In genomic region chr11:120722067-120722630, GRCm38 (mm10) we compare ENCODE assay signal across 9 mouse cellular contexts. TPM values are rescaled to one million over a fixed set of nuclear protein-coding genes. Genes with fewer than 3 reads are reported as not detected.
DNase-seq lines count a peak whose midpoint lies in the region; ATAC-seq and TF ChIP-seq lines count a peak whose summit lies in the region.
"Had no signal": no experiment of that assay in that cellular context is flagged by ENCODE, and none has a peak within 500 bp of the region (broad histone marks: within the 10 kb centered on the region; RNA-seq: fewer than 3 reads in every experiment).

No protein-coding gene starts in this region.

- peak overlapping the region; percentile 52 to 61; a peak in 3 of 4 replicates for H3K4me3 ChIP-seq in heart, embryonic 14.5 days (ENCODE audit: control insufficient read depth in 1 of 2, insufficient read depth in 1 of 2, low read depth in 1 of 2, low read length in 2 of 2)
- H3K4me3 ChIP-seq in G1E (ENCODE audit: low read depth, low read length): peak overlapping the region; percentile 65; the same call in 1 of the 2 replicates
- peak overlapping the region; percentile 63 for H3K4me3 ChIP-seq in heart, embryonic 16.5 days (ENCODE audit: low read length)
- peak overlapping the region; percentile 51 for H3K4me3 ChIP-seq in liver, embryonic 16.5 days (ENCODE audit: low read depth, low read length)

- H3K36me3 ChIP-seq in heart, embryonic 14.5 days (ENCODE audit: control insufficient read depth, insufficient read depth, low read length): peaks cover 26% of the 10 kb centered on the region
- peaks cover 67% of the 10 kb centered on the region for H3K36me3 ChIP-seq in G1E (replicated peaks)
- H3K36me3 ChIP-seq in heart, embryonic 16.5 days (ENCODE audit: control insufficient read depth, insufficient read depth): peaks cover 9% of the 10 kb centered on the region; the same call in 1 of the 2 replicates
- no peaks in the 10 kb centered on the region for H3K36me3 ChIP-seq in liver, embryonic 16.5 days (ENCODE audit: control insufficient read depth, insufficient read depth)

- no peaks in the 10 kb centered on the region for H3K9me3 ChIP-seq in heart, embryonic 14.5 days (ENCODE audit: control insufficient read depth, low read length)
- no peaks in the 10 kb centered on the region for H3K9me3 ChIP-seq in G1E (replicated peaks)
- no peaks in the 10 kb centered on the region for H3K9me3 ChIP-seq in heart, embryonic 16.5 days (replicated peaks; ENCODE audit: control insufficient read depth, low read length)
- H3K9me3 ChIP-seq in liver, embryonic 16.5 days (replicated peaks; ENCODE audit: control insufficient read depth, low read length): no peaks in the 10 kb centered on the region

- WGBS in heart, embryonic 14.5 days: 19% methylated on average over 21 of the region's 21 CpGs
- WGBS in heart, embryonic 16.5 days: 21% methylated on average over 21 of the region's 21 CpGs
- WGBS in liver, embryonic 16.5 days (ENCODE audit: insufficient replicate concordance): 20% methylated on average over 21 of the region's 21 CpGs

- H3K27ac ChIP-seq in heart, embryonic 14.5 days (replicated peaks in 1 of 2; ENCODE audit: control insufficient read depth in 1 of 2, insufficient read depth in 1 of 2, low read depth in 2 of 2, low read length in 2 of 2): no peak overlapping the region
- H3K27ac ChIP-seq in heart, embryonic 16.5 days (ENCODE audit: low read length): no peak overlapping the region
- no peak overlapping the region for H3K27ac ChIP-seq in liver, embryonic 16.5 days (ENCODE audit: low read length)

- intact Hi-C loops in heart, postnatal 14 days (cut with DNase I): loop anchor here (5.0 kb wide), 1 partner anchor 180 kb away; no protein-coding TSS in a partner anchor

- H3K9ac ChIP-seq in heart, embryonic 14.5 days (ENCODE audit: low read length): peak overlapping the region; percentile 80
- peak overlapping the region; percentile 53 for H3K9ac ChIP-seq in heart, embryonic 16.5 days (ENCODE audit: low read length)
- H3K9ac ChIP-seq in liver, embryonic 16.5 days (ENCODE audit: low read depth, low read length): no peak overlapping the region

- peaks cover 38% of the 10 kb centered on the region for H3K27me3 ChIP-seq in heart, embryonic 14.5 days (ENCODE audit: control insufficient read depth, insufficient read depth, low read length)
- H3K27me3 ChIP-seq in G1E (ENCODE audit: insufficient read depth, low read length): peaks cover 27% of the 10 kb centered on the region
- peaks cover 30% of the 10 kb centered on the region for H3K27me3 ChIP-seq in heart, embryonic 16.5 days (ENCODE audit: control insufficient read depth, insufficient read depth, low read length)
- peaks cover 24% of the 10 kb centered on the region for H3K27me3 ChIP-seq in liver, embryonic 16.5 days (ENCODE audit: control insufficient read depth, insufficient read depth, low read depth, low read length)

- peak overlapping the region; percentile 97 for H3K4me2 ChIP-seq in heart, embryonic 14.5 days (ENCODE audit: low read length)
- peak overlapping the region; percentile 97 for H3K4me2 ChIP-seq in heart, embryonic 16.5 days (ENCODE audit: low read depth, low read length)
- peak overlapping the region; percentile 81 for H3K4me2 ChIP-seq in liver, embryonic 16.5 days (ENCODE audit: low read depth, low read length)

- peaks cover 7 to 17% of the 10 kb centered on the region in 2 experiments; a peak in 3 of 4 replicates for H3K4me1 ChIP-seq in heart, embryonic 14.5 days (ENCODE audit: control insufficient read depth in 2 of 2, insufficient read depth in 2 of 2, low read length in 2 of 2)
- H3K4me1 ChIP-seq in G1E (ENCODE audit: insufficient read depth, low read depth, low read length): peaks cover 35% of the 10 kb centered on the region
- H3K4me1 ChIP-seq in heart, embryonic 16.5 days (ENCODE audit: control insufficient read depth, insufficient read depth, low read length): peaks cover 18% of the 10 kb centered on the region
- peaks cover 17% of the 10 kb centered on the region for H3K4me1 ChIP-seq in liver, embryonic 16.5 days (ENCODE audit: control insufficient read depth, low read depth, low read length)

- no peak for TF ChIP-seq CTCF in G1E (IDR thresholded peaks at IDR 0.05; ENCODE audit: low read depth, low read length)

- DNase-seq in heart, postnatal 14 days: no peak
- DNase-seq in G1E (ENCODE audit: low spot score): no peak
- no peak for DNase-seq in testis, postnatal 10 days (ENCODE audit: low spot score)
- no peak for DNase-seq in spleen, postnatal 36 days (ENCODE audit: low spot score in 2 of 2)
- DNase-seq: thymus, postnatal 4 days had no signal

- no peak for ATAC-seq in heart, embryonic 14.5 days (ENCODE audit: insufficient number of reproducible peaks, insufficient read depth, low FRiP score, low read depth)
- ATAC-seq in G1E (ENCODE audit: extremely low read depth, insufficient number of reproducible peaks, low FRiP score, poor library complexity, severe bottlenecking): no peak
- ATAC-seq in heart, embryonic 16.5 days (replicated peaks; ENCODE audit: extremely low read depth, insufficient read depth, low FRiP score): no peak
- no peak for ATAC-seq in liver, embryonic 16.5 days (ENCODE audit: low read depth)
- ATAC-seq in megakaryocyte-erythroid progenitor cell, adult 5-6 weeks (replicated peaks; ENCODE audit: low FRiP score, low TSS enrichment, poor library complexity, severe bottlenecking): no peak

RNA-seq across cellular contexts. Expression of gene Rac3, which starts 0.9 kb away (rescaled TPM):
- polyA plus RNA-seq in heart, embryonic 14.5 days (2014; fragmentation: Nextera tagmentation; extraction: Ambion mirVana): 0.69 and 1.9 TPM in 2 replicates
- total RNA-seq in heart, postnatal 14 days (2021): 1 to 10 TPM; 1.3 to 1.6 TPM
- total RNA-seq in G1E (2014; fragmentation: Nextera tagmentation) (2.1 TPM in 1 of 2 replicates, not detected in the other), G1E (2017) (0.66 and 0.81 TPM in 2 replicates)
- polyA plus RNA-seq in G1E (2012): 1.3 and 2.6 TPM in 2 replicates
- 8.7 and 10.6 TPM in 2 replicates for polyA plus RNA-seq in heart, embryonic 16.5 days (2015; fragmentation: Nextera tagmentation; extraction: Ambion mirVana)
- polyA plus RNA-seq in liver, embryonic 16.5 days (2015; fragmentation: Nextera tagmentation; extraction: Ambion mirVana): 0.77 and 0.80 TPM in 2 replicates
- 1.6 and 2.9 TPM in 2 replicates for total RNA-seq in megakaryocyte-erythroid progenitor cell, adult 5-6 weeks (2014; fragmentation: Nextera tagmentation)
- not detected in 2 replicates for total RNA-seq in megakaryocyte-erythroid progenitor cell, adult 5-6 weeks (2017)

RNA-seq across cellular contexts. Expression of gene Dcxr, which starts 4.9 kb away (rescaled TPM):
- polyA plus RNA-seq in heart, embryonic 14.5 days (2014; fragmentation: Nextera tagmentation; extraction: Ambion mirVana): 7.7 and 11.9 TPM in 2 replicates
- 1 to 10 TPM; 3.1 to 5.8 TPM for total RNA-seq in heart, postnatal 14 days (2021)
- total RNA-seq in G1E (2014; fragmentation: Nextera tagmentation): 16.6 and 37.5 TPM in 2 replicates
- total RNA-seq in G1E (2017): 13.1 and 18.4 TPM in 2 replicates
- 21.0 and 24.2 TPM in 2 replicates for polyA plus RNA-seq in G1E (2012)
- 15.3 and 17.1 TPM in 2 replicates for polyA plus RNA-seq in heart, embryonic 16.5 days (2015; fragmentation: Nextera tagmentation; extraction: Ambion mirVana)
- 23.4 and 27.9 TPM in 2 replicates for polyA plus RNA-seq in liver, embryonic 16.5 days (2015; fragmentation: Nextera tagmentation; extraction: Ambion mirVana)
- 12.7 and 14.9 TPM in 2 replicates for total RNA-seq in megakaryocyte-erythroid progenitor cell, adult 5-6 weeks (2014; fragmentation: Nextera tagmentation)
- 6.2 and 10.2 TPM in 2 replicates for total RNA-seq in megakaryocyte-erythroid progenitor cell, adult 5-6 weeks (2017)

RNA-seq across cellular contexts. Expression of gene Lrrc45, which starts 8.4 kb away (rescaled TPM):
- polyA plus RNA-seq in heart, embryonic 14.5 days (2014; fragmentation: Nextera tagmentation; extraction: Ambion mirVana): 16.9 and 23.7 TPM in 2 replicates
- 10 to 100 TPM in 1 of 2 experiments, 1 to 10 TPM in 1; 9.2 to 10.9 TPM for total RNA-seq in heart, postnatal 14 days (2021)
- total RNA-seq in G1E (2014; fragmentation: Nextera tagmentation) (6.4 and 12.1 TPM in 2 replicates), G1E (2017) (20.0 and 22.2 TPM in 2 replicates)
- polyA plus RNA-seq in G1E (2012): 23.3 and 25.4 TPM in 2 replicates
- polyA plus RNA-seq in heart, embryonic 16.5 days (2015; fragmentation: Nextera tagmentation; extraction: Ambion mirVana): 34.1 and 34.8 TPM in 2 replicates
- polyA plus RNA-seq in liver, embryonic 16.5 days (2015; fragmentation: Nextera tagmentation; extraction: Ambion mirVana): 9.0 and 9.7 TPM in 2 replicates
- total RNA-seq in megakaryocyte-erythroid progenitor cell, adult 5-6 weeks (2014; fragmentation: Nextera tagmentation): 25.3 and 34.4 TPM in 2 replicates
- 37.0 and 38.1 TPM in 2 replicates for total RNA-seq in megakaryocyte-erythroid progenitor cell, adult 5-6 weeks (2017)

RNA-seq across cellular contexts. Expression of gene Cenpx, which starts 8.6 kb away (rescaled TPM):
- 109 and 135 TPM in 2 replicates for polyA plus RNA-seq in heart, embryonic 14.5 days (2014; fragmentation: Nextera tagmentation; extraction: Ambion mirVana)
- 10 to 100 TPM; 35.4 to 36.4 TPM for total RNA-seq in heart, postnatal 14 days (2021)
- total RNA-seq in G1E (2014; fragmentation: Nextera tagmentation): 250 and 284 TPM in 2 replicates
- total RNA-seq in G1E (2017): 67.2 and 81.2 TPM in 2 replicates
- polyA plus RNA-seq in G1E (2012): 60.9 and 158 TPM in 2 replicates
- polyA plus RNA-seq in heart, embryonic 16.5 days (2015; fragmentation: Nextera tagmentation; extraction: Ambion mirVana): 107 and 112 TPM in 2 replicates
- polyA plus RNA-seq in liver, embryonic 16.5 days (2015; fragmentation: Nextera tagmentation; extraction: Ambion mirVana): 78.1 and 87.1 TPM in 2 replicates
- 132 and 157 TPM in 2 replicates for total RNA-seq in megakaryocyte-erythroid progenitor cell, adult 5-6 weeks (2014; fragmentation: Nextera tagmentation)
- 95.0 and 99.4 TPM in 2 replicates for total RNA-seq in megakaryocyte-erythroid progenitor cell, adult 5-6 weeks (2017)

RNA-seq across cellular contexts. Expression of gene Cbr2, which starts 9.8 kb away (rescaled TPM):
- polyA plus RNA-seq in heart, embryonic 14.5 days (2014; fragmentation: Nextera tagmentation; extraction: Ambion mirVana): 1.7 and 4.7 TPM in 2 replicates
- 10 to 100 TPM; 18.6 to 53.1 TPM for total RNA-seq in heart, postnatal 14 days (2021)
- total RNA-seq in G1E (2014; fragmentation: Nextera tagmentation) (not detected in 2 replicates), G1E (2017) (not detected in 2 replicates)
- not detected in 2 replicates for polyA plus RNA-seq in G1E (2012)
- polyA plus RNA-seq in heart, embryonic 16.5 days (2015; fragmentation: Nextera tagmentation; extraction: Ambion mirVana): 54.8 and 59.4 TPM in 2 replicates
- 0.31 TPM in 1 of 2 replicates, not detected in the other for polyA plus RNA-seq in liver, embryonic 16.5 days (2015; fragmentation: Nextera tagmentation; extraction: Ambion mirVana)
- not detected in 2 replicates for total RNA-seq in megakaryocyte-erythroid progenitor cell, adult 5-6 weeks (2014; fragmentation: Nextera tagmentation)
- not detected in 2 replicates for total RNA-seq in megakaryocyte-erythroid progenitor cell, adult 5-6 weeks (2017)
